Mouse (Mus musculus): Measurements from ENCODE around the gene Fbxo21. TPM values are rescaled to one million over a fixed set of nuclear protein-coding genes. Genes with fewer than 3 reads are reported as not detected.

The Fbxo21 gene
- polyA plus RNA-seq, 1 experiment from 2014 or later = 89.0 TPM

DNA sequence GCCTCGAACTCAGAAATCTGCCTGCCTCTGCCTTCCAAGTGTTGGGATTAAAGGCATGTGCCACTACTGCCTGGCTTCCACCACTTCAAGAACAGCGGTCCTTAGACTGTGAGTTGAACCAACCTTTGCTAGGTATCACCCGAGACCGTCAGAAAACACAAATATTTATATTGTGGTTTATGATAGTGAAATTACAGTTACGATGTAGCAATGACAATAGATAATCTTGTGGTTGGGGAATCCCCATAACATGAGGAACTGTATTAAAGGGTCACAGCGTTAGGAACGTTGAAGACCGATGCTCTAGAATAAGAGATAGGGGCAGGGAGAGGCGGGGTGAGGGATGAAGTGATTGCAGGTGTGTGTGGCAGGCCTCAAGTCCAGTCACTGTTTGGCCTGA lies 68.9 kb downstream of the Fbxo21 start:
- Histone ChIP-seq H3K27me3 (peaks cover 4% of the 10 kb centered on the region), H3K27ac (no peak overlapping the region), H3K9ac (replicated peaks) (no peak overlapping the region), H3K4me1 (replicated peaks) (no peaks in the 10 kb centered on the region), H3K36me3 (no peaks in the 10 kb centered on the region), H3K9me3 (no peaks in the 10 kb centered on the region), H3K4me2 (no peak overlapping the region), H3K4me3 (replicated peaks) (no peak overlapping the region)
- ATAC-seq (ENCODE audit: insufficient number of reproducible peaks, insufficient read depth, low FRiP score, low TSS enrichment, low read depth) = no peak
- WGBS = 92% methylated on average over 9 of the region's 9 CpGs

GRCm38 (mm10) chr5:118047091-118047757 lies 70.7 kb downstream of the Fbxo21 start:
- WGBS = 87% methylated on average over 14 of the region's 14 CpGs
- Histone ChIP-seq H3K9me3 (no peaks in the 10 kb centered on the region), H3K4me3 (replicated peaks) (no peak overlapping the region), H3K9ac (replicated peaks) (no peak overlapping the region), H3K36me3 (no peaks in the 10 kb centered on the region), H3K4me1 (replicated peaks) (no peaks in the 10 kb centered on the region), H3K27me3 (peaks cover 5% of the 10 kb centered on the region), H3K27ac (no peak overlapping the region), H3K4me2 (no peak overlapping the region)
- ATAC-seq (ENCODE audit: insufficient number of reproducible peaks, insufficient read depth, low FRiP score, low TSS enrichment, low read depth) = no peak

DNA sequence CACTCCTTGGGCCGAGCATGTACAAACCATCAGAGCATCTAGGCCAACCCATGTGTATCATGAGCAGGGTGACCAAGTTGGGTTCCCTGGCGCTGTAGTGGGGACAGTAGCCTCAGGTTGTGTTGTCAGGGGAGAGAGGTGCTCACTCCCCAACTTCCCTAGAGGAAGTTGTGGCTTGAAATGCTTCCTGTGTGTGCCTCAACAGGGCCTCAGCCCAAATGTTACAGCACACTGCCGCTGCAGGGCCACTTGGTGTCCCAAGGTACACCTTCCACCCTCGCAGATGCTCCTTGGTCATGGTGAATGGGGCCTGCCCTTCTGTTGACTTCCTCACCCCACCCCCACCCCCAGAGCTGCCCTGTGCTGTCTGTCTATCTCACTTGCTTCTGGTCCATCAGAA lies 71.9 kb downstream of the Fbxo21 start:
- Histone ChIP-seq H3K9me3 (0 out of 2 replicates have a peak, but pooled peaks cover 3% of the 10 kb centered on the region), H3K4me3 (replicated peaks) (no peak overlapping the region), H3K9ac (replicated peaks) (no peak overlapping the region), H3K4me2 (no peak overlapping the region), H3K27me3 (peaks cover 5% of the 10 kb centered on the region), H3K36me3 (no peaks in the 10 kb centered on the region), H3K4me1 (replicated peaks) (no peaks in the 10 kb centered on the region), H3K27ac (no peak overlapping the region)
- WGBS = 75% methylated on average over 4 of the region's 4 CpGs
- ATAC-seq (ENCODE audit: insufficient number of reproducible peaks, insufficient read depth, low FRiP score, low TSS enrichment, low read depth) = no peak

DNA sequence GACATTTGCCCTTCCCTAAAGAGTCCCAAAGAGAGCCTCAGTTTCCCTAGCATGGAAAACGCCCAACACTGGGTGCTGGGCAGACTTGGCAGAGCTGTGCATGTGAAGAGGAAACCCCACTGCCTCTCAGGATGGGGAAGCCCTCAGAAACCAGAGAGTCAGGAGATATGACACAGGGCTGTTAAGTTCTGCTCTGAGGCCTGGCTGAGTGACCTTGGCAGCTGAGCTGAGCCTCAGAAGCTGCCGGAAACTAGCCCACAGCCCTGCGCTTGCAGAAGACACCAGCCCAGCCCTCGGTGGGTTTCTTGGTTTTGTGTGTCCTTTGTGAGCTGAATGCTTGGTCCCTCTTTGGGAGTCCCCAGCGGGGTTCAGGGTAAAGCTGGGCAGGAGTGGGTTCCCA lies 72.4 kb downstream of the Fbxo21 start:
- Histone ChIP-seq H3K27ac (no peak overlapping the region), H3K9ac (replicated peaks) (no peak overlapping the region), H3K36me3 (no peaks in the 10 kb centered on the region), H3K4me3 (replicated peaks) (no peak overlapping the region), H3K9me3 (0 out of 2 replicates have a peak, but pooled peaks cover 3% of the 10 kb centered on the region), H3K27me3 (peaks cover 5% of the 10 kb centered on the region), H3K4me2 (no peak overlapping the region), H3K4me1 (replicated peaks) (no peaks in the 10 kb centered on the region)
- no peak for ATAC-seq (ENCODE audit: insufficient number of reproducible peaks, insufficient read depth, low FRiP score, low TSS enrichment, low read depth)
- WGBS = 78% methylated on average over 5 of the region's 5 CpGs

- ATAC-seq (ENCODE audit: insufficient number of reproducible peaks, insufficient read depth, low FRiP score, low TSS enrichment, low read depth) = no peak
- Histone ChIP-seq H3K27ac (no peak overlapping the region), H3K4me3 (replicated peaks) (no peak overlapping the region), H3K9ac (replicated peaks) (no peak overlapping the region), H3K9me3 (0 out of 2 replicates have a peak, but pooled peaks cover 3% of the 10 kb centered on the region), H3K36me3 (no peaks in the 10 kb centered on the region), H3K27me3 (peaks cover 17% of the 10 kb centered on the region), H3K4me2 (no peak overlapping the region), H3K4me1 (replicated peaks) (no peaks in the 10 kb centered on the region)
- 73% methylated on average over 4 of the region's 4 CpGs for whole genome bisulfite sequencing
Observed at GRCm38 (mm10) chr5:118050743-118051142, 74.2 kb downstream of the Fbxo21 start.

GRCm38 (mm10) chr5:118051981-118052662 lies 75.6 kb downstream of the Fbxo21 start:
- Histone ChIP-seq H3K9ac (replicated peaks) (no peak overlapping the region), H3K4me3 (replicated peaks) (no peak overlapping the region), H3K36me3 (no peaks in the 10 kb centered on the region), H3K4me2 (no peak overlapping the region), H3K4me1 (replicated peaks) (peaks cover 7% of the 10 kb centered on the region), H3K9me3 (0 out of 2 replicates have a peak, but pooled peaks cover 3% of the 10 kb centered on the region), H3K27me3 (peaks cover 18% of the 10 kb centered on the region; the same call in 1 of the 2 replicates), H3K27ac (no peak overlapping the region)
- ATAC-seq (ENCODE audit: insufficient number of reproducible peaks, insufficient read depth, low FRiP score, low TSS enrichment, low read depth) = no peak
- WGBS = 72% methylated on average over 8 of the region's 8 CpGs

DNA sequence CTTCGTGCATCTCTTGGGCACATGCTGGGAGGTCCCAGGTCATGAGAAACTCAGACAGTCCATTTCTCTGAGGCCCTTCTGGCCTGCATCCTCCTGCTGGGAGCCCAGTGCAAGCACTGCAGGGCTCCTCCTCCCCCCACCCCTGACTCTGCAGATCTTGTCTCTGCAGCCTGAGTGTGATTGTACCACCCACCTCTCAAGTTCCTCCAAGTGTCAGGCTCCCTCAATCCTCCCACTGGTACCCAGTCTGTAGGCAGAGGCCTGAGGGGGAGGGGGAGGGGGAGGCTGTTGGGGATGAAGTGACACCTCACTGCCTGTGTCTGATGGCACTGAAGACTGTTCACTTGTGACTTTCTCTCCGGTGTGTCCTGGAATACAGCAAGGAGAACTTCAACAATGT lies 76.7 kb downstream of the Fbxo21 start:
- H3K9ac ChIP-seq (replicated peaks) = no peak overlapping the region
- no peak overlapping the region for H3K27ac ChIP-seq
- 91% methylated on average over 2 of the region's 2 CpGs for WGBS
- H3K27me3 ChIP-seq = peaks cover 18% of the 10 kb centered on the region; the same call in 1 of the 2 replicates
- no peaks in the 10 kb centered on the region for H3K36me3 ChIP-seq
- H3K4me2 ChIP-seq = no peak overlapping the region
- ATAC-seq (ENCODE audit: insufficient number of reproducible peaks, insufficient read depth, low FRiP score, low TSS enrichment, low read depth) = no peak
- H3K9me3 ChIP-seq = 0 out of 2 replicates have a peak, but pooled peaks cover 3% of the 10 kb centered on the region
- H3K4me1 ChIP-seq (replicated peaks) = peaks cover 18% of the 10 kb centered on the region
- no peak overlapping the region for H3K4me3 ChIP-seq (replicated peaks)

- ATAC-seq (ENCODE audit: insufficient number of reproducible peaks, insufficient read depth, low FRiP score, low TSS enrichment, low read depth) = peak; percentile 28; the same call in 1 of the 2 replicates
- Histone ChIP-seq H3K36me3 (0 out of 2 replicates have a peak, but pooled peaks cover 2% of the 10 kb centered on the region), H3K27me3 (peaks cover 18% of the 10 kb centered on the region; the same call in 1 of the 2 replicates), H3K4me2 (peak overlapping the region; percentile 3; the same call in 1 of the 2 replicates), H3K9ac (replicated peaks) (no peak overlapping the region), H3K4me1 (replicated peaks) (peaks cover 23% of the 10 kb centered on the region), H3K27ac (peak overlapping the region; percentile 56), H3K4me3 (replicated peaks) (no peak overlapping the region), H3K9me3 (0 out of 2 replicates have a peak, but pooled peaks cover 3% of the 10 kb centered on the region)
- WGBS = 16% methylated on average over 8 of the region's 8 CpGs
Observed at GRCm38 (mm10) chr5:118057508-118058111, 81.1 kb downstream of the Fbxo21 start.

- peaks cover 23% of the 10 kb centered on the region for H3K4me1 ChIP-seq (replicated peaks)
- 93% methylated on average over 10 of the region's 10 CpGs for WGBS
- no peak overlapping the region for H3K4me3 ChIP-seq (replicated peaks)
- H3K9ac ChIP-seq (replicated peaks) = no peak overlapping the region
- H3K27ac ChIP-seq = no peak overlapping the region
- peaks cover 18% of the 10 kb centered on the region; the same call in 1 of the 2 replicates for H3K27me3 ChIP-seq
- ATAC-seq (ENCODE audit: insufficient number of reproducible peaks, insufficient read depth, low FRiP score, low TSS enrichment, low read depth) = no peak
- H3K4me2 ChIP-seq = no peak overlapping the region
- peaks cover 7% of the 10 kb centered on the region; the same call in 1 of the 2 replicates for H3K36me3 ChIP-seq
- H3K9me3 ChIP-seq = no peaks in the 10 kb centered on the region
Observed at GRCm38 (mm10) chr5:118058858-118059257, 82.3 kb downstream of the Fbxo21 start.

GRCm38 (mm10) chr5:118059646-118060045 lies 83.1 kb downstream of the Fbxo21 start:
- Histone ChIP-seq H3K4me1 (replicated peaks) (peaks cover 23% of the 10 kb centered on the region), H3K27me3 (peaks cover 18% of the 10 kb centered on the region; the same call in 1 of the 2 replicates), H3K36me3 (peaks cover 11% of the 10 kb centered on the region; the same call in 1 of the 2 replicates), H3K4me2 (no peak overlapping the region), H3K4me3 (replicated peaks) (no peak overlapping the region), H3K27ac (no peak overlapping the region), H3K9ac (replicated peaks) (no peak overlapping the region), H3K9me3 (no peaks in the 10 kb centered on the region)
- WGBS = 87% methylated on average over 9 of the region's 9 CpGs
- no peak for ATAC-seq (ENCODE audit: insufficient number of reproducible peaks, insufficient read depth, low FRiP score, low TSS enrichment, low read depth)
